Mouse (Mus musculus) c-Kit-positive CD71-negative TER-119-negative erythroid progenitor cells, embryonic 14.5 days (primary cell): ENCODE measurements around the gene Gltp.

Experiments
- DNase-seq: peaks from one replicate; pipeline ENCODE4 v3.0.0-alpha.2; 2013; ENCODE audit warnings: low read depth

The Gltp gene

DNA sequence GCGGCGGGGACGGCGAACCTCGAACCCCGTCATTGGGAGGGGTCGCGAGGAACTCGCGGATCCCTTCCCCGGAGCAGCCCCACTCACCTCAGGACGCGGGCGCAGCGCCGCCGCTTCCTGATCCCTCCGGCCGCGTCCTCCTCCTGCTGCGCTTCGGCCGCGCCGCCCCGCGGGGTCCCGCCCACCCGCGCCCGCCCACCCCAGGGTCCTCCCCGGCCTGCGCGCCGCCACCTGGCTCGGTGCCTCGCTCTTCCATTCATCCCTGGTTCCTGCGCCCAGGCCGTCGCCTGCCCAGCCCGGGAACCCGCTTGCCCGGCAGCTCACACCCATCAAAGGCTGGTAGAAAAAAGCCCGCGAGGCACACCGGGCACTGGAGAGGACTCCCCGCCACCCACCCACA, 32.5 kb downstream of the Gltp start, which contains the start of gene Trpv4:
Gene Trpv4, minus strand, starts transcription at position 167 of the 400 bp plus-strand sequence.
- DNase-seq: no peak

- no peak for DNase-seq
Measured at GRCm38 (mm10) chr5:114657426-114657825, 33.4 kb downstream of the Gltp start.

DNA sequence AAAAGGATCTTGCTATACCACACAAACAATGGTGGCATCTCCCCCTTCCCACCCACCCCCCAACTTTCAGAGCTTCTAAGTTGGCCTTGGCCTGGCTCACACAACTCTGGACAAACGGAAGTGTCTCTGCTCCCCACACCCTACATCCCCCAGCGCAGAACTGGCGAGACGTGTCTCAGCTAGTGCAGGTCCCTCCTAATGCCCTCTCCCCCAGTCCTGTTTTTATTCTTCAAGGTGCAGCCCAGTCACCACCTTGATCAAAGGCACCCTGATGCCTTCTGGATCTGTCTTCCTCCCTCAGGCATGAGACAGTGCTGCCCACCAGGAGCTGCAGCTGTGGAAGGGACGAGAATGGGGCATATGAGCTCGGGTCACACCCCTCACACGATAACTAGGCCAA, 34.5 kb downstream of the Gltp start:
- no peak for DNase-seq

DNA sequence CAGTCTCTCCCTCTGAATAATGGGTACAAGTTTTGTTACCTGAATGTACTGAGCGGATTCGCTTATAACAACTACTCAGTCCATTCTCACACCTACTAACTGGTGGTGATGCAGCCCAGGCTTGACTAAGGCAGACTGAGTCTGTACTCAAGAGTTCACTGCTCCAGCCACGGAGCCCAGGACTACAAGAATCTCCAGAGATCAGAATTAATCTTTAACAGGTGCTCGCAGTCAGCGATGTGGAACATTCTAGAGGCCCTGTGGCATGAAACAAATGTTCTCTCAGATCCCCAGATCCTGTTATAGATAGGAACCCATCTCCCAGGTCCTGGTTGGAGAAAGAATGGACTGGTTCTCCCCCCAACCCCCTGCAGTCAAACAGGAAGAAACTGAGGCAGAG, 35.1 kb downstream of the Gltp start:
- DNase-seq: no peak

- DNase-seq: no peak
Measured at GRCm38 (mm10) chr5:114653656-114654437, 36.9 kb downstream of the Gltp start.

- no peak for DNase-seq
Measured at GRCm38 (mm10) chr5:114651449-114651848, 39.3 kb downstream of the Gltp start.

DNA sequence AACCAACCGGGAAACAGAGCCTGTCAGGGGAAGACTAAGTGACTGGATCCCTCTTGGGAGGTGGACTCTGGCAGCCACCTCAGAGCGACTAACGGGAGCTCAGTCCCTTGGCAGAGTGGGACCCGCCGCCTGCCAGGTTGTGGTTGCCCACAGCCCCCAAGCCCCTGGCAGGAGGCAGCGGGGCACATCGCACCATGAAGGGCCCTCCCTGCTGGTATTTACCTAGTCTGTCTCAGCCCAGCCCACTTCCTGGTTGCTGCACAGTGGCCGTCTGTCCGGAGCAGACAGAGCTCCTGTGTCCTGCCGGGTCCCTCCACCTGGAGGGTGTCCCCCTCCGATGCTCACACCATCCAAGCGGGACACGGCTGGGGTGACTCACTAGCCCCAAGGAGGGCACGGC, 39.8 kb downstream of the Gltp start:
- DNase-seq: no peak

DNA sequence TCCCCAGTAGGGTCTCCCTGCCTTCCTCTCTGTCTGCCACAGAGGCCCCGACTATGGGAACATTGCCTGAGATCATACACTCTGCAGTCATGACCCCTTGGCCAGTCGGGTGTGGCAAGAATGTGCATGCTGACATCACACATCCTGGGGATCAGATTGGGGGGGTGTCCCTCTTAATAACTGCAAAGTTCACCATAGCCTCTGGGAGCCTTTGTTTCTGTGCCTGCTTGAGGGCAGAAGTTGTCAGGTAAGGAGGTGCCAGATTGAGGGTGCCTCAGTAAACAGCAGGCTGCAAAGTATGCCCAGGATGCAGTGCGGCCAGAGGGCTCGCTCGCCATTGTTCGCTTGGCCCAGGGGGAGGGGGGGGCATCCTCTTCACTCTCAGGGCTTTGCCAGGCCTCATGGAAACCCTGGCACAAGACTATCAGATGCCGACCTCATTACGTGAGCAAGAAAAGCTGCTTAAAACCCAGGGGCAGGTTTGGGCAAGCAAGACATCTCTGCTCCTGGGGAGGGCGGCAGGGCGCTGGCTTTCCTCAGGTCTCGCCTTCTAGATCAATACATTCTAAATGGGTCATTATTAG, 42.0 kb downstream of the Gltp start:
- DNase-seq: no peak

DNA sequence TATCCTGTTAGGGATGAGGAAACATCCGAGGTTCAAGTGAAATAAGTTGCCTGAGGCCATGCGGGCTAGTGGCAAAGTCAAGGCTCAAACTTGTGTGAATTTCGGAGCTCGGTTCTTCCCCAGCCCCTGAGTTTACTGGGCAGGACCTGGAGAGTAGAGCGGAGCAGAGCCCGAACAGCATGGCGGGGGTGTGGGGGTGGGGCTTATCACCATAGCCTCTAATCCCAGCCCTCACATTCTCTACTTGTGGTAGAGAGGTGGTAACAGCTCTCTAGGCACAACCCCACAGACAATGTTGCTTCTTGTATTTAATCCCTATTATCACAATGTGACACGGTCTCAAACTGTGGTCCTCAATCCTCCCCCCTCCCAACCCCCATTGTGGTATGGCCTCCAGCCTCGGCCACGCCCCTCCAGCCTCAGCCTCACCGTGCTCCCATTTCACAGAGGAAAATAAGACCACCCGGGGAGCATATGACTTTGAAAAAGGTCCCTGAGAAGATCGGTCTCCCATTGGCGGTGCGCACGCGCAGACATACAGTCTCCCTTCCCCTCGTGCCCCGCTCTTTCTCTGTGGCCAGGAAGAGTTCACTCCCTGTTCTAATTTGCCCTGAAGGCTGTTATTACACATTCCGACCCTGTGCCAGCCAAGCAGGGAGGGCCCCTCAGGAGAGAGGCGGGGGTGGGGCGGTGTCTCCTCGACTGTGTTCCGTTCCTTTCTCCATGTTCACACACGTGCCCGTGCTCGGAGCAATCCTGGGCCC, 43.4 kb downstream of the Gltp start:
- peak; percentile 39 for DNase-seq

GRCm38 (mm10) chr5:114645916-114646315, 44.9 kb downstream of the Gltp start:
- no peak for DNase-seq

DNA sequence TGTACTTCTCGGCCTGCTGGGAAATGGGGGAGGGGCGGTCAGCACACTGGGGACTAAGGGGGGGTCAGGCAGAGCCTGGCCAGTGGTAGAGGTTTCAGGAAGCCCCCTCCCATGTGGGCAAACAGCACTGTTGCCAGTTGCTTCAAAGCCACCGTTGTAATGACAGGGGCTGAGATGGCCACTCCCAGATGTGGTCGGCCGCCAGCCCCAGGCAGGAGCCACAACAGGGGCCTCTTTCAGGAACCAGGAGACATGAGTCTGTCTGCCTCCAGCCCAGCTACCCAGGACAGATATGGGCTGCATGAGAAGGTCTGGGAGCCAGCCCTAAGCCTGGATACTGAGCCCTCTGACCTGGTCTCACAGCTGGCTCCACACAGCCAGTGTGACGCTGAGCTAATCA, 45.9 kb downstream of the Gltp start:
- no peak for DNase-seq

DNA sequence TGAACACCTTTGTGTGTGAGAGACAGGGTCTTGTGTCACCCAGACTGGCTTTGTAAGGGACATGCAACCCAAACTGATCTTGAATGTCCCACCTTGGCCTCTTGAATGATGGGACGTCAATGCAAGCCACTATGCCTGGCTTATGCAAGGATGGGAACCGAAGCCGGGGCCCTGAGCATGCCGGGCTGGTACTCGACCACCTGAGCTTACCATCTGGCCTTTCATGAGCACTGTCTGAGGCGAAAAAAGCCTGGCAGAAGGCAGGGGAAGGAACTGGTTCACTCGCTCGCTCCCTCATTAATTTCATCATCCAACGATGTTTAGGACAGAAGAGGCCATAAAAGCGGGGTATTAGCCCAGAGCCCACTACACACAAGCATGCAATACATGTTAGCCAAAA, 50.0 kb downstream of the Gltp start:
- DNase-seq: no peak

- no peak for DNase-seq
Measured at GRCm38 (mm10) chr5:114639645-114639957, 51.2 kb downstream of the Gltp start.

- DNase-seq: peak; percentile 78
Measured at GRCm38 (mm10) chr5:114638769-114639644, 51.8 kb downstream of the Gltp start.

- DNase-seq: no peak
Measured at GRCm38 (mm10) chr5:114636091-114636490, 54.7 kb downstream of the Gltp start.

DNA sequence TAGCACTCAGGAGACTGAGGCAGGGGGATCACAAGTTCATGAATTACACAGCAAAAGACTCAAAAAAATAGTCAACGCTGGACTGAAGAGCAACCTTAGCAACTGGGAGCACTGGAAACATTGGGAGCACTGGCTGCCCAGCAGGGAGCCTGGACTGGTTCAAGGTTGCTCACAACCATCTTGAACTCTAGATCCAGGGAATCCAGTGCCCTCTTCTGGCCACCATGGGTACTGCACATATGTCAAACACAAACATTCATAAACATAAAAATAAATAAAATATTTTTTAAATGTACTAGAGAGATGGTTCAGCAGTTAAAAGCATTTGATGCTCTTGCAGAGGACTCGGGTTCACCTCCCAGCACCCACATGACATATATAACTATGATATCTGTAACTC, 59.4 kb downstream of the Gltp start:
- no peak for DNase-seq

GRCm38 (mm10) chr5:114625590-114625989, 65.2 kb downstream of the Gltp start:
- peak; percentile 70 for DNase-seq

- DNase-seq: peak; percentile 50
Measured at GRCm38 (mm10) chr5:114620305-114620704, 70.5 kb downstream of the Gltp start.
